Mouse (Mus musculus) c-Kit-negative CD71-positive TER-119-positive erythroid progenitor cells, embryonic 14.5 days (primary cell): ENCODE results near the gene Srd5a1.
"Not testable (repeated sequence)": the region's sequence is repeated elsewhere in the genome, so short reads cannot be mapped to it uniquely, and the experiment has no call there.

Experiments used
- DNase-seq: peaks from one replicate; pipeline ENCODE4 v3.0.0-alpha.2; 2013; ENCODE audit warnings: low read depth, low spot score

The Srd5a1 gene

DNA sequence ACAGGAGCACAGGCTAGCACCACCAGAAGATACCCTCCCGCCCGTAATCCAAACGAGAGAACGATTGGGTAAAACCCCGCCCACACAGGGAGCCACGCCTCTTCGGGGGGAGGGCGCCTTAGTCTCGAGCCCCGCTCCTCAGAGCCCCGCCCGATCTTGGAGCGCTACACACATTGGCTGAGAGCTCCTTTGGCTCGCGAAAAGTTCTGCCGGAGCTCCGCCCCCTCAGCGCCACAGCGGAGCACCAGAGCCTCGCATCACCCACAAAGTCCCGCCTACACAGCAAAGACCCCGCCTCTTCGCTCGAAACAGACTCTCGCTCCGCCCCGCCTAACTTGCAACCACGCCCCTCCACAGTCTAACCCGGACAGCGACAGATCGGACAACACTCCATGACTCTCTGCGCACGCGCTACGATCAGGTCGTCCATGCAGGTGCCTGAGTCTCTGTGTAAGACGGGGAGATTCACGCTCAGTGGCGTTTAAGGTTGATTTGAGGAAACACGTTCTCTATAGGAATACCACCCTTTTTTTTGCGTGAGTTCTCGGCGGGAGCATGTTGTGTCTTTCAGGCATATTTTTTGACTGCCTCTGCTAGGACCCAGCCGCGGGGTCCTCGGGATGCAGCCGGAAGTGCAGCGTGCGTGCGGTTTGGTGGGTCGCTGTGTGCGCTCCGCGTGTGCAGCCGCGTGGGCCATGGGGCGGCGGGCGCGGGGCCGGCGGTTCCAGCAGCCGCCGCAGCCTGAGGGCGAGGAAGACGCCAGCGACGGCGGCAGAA, at the start of gene Srd5a1:
Srd5a1 (minus strand) TSS at position 45 of the 777 bp plus-strand sequence.
- DNase-seq, result peak; percentile 98

DNA sequence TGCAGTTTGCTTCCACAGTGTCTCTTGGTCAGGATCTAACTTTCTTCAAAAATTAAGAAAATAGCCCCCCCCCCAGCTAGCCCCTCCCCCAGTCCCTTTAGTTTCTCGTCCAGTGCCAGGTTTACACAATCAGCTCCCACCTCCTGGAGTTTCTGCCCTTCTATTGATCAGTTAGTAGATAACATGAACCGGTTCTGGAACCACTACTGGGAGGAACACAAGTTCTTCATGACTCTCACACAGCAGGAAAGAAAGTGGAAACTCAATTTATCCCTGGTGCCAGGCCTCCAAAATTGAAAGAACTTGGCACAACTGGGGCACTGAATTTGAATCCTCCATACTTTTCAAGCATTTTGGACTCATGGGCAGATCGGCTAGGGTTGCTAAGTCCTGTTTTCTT, 43.3 kb upstream of the Srd5a1 start:
- no peak for DNase-seq

DNA sequence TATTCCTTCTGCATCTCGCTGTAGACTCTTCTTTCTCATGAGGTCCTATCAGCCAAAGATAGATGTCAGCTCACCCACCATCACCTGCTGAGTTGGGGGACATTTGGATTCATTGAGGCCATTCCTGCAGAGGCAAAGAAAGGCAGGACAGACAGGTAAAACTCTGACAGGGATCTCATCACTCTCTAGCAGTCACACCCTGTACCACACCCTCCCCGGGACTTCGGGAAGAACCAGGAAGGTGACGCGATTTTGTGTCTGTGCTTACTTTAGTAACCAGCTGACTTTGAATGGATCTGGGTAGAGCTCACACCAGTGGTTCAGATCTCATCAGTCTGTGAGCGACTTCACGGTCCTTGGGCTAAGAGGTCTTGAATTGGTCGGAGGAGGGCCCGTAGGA, 35.2 kb upstream of the Srd5a1 start:
- no peak for DNase-seq

DNA sequence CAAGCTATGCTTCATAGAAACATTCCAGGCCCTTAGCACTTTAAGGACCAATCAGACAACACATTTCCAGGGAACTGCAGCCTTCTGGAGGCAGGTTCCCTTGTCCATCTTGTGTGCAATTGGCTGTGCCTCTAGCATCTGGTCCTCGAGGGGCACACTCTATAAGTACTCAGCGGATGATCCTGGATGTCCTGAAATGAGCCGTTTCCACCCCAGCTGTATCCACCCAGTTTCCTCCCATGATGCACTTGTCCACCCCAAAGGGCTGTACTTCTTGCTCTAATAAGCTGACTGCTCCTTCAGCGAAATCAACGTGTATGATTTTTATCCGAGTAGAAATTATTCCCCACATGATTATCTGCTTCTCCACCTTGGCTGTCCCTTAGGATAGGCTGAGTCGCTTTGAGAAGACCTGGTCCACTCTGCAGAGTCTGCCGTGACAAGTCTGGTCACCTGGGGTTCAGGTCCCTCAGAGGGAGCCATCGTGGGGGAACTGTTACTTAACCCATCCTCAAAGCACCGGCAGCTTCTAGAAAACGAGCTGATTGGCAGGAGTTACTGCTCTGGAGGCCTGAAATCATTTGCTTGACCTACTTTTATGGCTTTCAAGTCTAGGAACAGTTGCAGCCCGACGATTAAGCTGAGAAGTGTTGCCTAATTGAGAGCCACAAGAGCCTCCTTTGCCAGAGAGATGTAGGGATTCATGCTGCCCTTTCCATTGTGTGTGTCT, 34.6 kb upstream of the Srd5a1 start:
- DNase-seq, result no peak

DNA sequence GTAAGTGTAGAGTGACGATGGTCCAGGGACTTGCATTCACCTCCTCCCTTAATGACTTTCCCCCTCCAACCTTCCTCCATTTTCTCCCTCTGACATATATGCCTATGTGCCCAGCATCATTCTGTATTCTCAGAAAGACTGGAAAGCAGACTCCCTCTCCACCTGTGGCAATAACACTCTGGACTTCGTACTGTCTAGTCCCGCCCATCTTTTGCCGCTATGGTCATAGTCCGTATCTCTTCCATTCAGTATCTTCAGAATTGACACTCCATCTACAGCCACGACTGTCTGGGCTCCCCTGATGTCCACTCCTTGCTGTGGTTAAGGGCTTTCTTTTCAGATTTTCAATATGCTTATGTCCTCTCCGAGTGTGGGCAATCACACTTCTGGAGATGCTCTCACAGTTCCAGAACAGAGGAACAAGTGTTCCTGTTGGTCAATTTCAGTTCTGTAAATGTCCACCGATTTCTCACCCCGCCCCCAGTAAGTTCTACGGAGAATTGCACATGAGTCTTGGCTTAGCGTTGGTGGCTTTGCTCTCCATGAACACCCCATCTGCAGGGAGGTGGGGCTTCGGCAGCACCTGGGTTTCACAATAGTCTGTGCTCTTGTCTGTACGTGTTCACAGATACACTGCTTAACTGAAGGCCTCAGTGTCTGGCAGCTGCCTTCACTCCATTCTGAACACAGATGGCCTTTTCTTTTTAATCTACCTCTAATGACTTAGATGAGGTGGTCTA, 33.4 kb upstream of the Srd5a1 start:
- no peak for DNase-seq

DNA sequence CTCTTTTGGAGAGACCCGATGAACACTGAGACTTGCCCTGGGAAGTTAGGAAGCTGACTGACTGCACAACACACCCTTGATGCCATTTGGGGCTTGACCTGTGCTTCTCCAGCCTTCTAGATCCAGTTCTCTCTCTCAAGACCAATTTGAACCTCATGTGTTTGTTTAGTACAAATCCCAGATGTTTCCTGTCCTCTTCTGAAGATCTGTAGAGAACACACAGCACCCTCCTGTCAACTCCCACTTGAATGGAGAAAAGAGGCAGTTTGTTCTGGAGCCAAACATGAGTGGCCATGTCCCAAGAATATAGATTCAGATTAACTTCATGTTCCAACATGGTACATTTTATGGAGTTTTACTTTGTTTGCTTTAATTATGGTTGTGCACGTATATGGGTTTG, 32.7 kb upstream of the Srd5a1 start:
- no peak for DNase-seq

DNA sequence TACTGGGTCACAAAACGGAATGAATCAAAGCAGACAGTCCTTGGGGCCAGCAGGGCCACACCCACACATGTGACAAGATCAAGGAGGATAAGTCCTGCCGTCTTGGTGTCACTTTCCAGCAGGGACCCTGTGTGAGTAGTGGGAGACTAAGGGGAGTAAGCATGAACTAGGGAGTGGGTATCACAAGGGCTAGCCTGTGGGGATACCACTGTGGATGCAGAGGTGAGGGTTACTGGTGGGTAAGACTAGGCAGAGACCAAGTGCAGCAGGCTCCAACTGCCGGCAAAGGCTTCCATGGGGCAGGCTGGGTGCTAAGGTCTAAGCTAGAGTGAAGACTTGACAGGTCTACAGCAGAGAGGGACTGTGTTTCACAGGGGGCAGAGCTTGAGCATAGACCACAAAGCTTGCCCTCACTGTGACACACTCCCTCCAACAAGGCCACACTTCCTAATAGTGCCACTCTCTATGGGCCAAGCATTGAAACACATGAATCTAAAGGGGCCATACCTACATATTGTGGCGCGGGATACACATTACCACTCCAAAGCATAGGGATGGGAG, 31.5 kb upstream of the Srd5a1 start:
- DNase-seq, result no peak

DNA sequence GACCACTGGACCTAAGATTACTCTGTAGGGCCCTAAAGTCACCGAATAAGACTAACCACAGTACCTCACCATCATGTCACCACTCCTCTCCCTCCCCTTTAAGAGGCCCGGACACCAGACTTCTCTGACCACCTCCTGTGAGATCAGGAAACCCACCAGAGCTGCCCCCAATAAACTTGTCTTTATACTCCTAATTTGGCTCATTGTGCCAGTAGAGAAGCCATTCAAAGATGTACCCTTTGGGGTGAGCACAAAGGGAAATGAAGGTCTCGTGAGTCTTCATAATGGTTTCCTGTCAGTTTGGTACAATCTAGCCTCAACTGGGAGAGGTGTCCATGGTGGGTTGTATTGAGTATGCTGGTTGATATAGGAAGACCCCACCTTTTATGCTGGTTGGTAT, 29.8 kb upstream of the Srd5a1 start:
- DNase-seq, result no peak

DNA sequence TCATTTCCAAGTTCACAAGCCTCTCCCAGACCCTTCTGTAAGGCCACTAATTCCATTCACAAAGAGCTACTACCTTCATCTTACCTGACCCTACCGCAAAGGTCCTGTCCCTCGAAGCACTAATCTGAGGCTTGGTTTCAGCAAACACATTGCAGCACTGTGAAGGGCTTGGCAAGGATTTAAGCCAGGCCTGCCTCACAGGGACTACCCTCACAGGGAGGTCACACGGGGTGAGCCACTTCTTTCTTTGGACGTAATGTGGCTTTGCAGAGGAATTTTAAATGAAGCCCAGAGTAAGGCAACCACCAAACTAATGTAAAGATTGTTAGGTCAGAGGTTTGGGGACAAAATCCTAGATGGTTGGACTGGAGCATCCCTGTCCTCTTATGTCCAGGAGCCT, 29.3 kb upstream of the Srd5a1 start:
- no peak for DNase-seq

DNA sequence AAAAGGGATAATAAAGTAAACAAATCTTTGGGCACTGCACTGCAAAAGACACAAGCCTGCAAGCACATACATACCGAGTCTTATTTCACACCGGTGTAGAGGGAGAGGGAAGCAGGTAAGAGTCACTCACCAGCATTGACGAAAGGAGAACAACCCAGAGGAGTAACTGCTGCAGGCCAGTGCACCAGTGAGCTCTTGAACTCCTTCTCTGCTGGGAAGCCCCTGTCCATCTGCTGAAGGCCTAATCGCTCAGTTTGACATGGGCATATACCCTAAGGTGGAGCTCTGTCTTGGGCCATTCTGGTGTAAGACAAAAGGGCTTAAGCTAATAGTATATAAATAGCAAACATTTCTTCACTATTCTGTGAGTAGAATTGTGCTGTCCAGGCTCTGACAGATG, 28.9 kb upstream of the Srd5a1 start:
- DNase-seq, result no peak

DNA sequence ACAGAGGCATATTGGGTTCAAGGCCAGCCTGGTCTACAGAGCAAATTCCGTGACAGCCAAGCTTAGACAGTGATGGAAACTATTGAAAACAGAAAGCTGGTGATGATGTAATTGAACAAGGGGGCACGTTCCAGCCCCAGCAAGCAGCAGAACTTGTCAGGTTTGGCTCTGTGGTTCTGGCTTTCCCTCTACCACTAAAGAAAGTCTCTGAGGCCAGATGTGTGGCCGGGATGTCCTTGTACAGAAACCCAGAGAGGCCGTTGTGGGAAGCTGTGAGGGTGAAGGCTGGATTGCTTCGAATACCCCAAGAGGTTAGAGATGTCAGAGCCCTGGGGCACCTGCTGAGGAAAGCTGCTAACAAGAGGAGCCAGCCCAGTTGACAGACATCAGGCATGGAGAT, 28.0 kb upstream of the Srd5a1 start:
- no peak for DNase-seq

DNA sequence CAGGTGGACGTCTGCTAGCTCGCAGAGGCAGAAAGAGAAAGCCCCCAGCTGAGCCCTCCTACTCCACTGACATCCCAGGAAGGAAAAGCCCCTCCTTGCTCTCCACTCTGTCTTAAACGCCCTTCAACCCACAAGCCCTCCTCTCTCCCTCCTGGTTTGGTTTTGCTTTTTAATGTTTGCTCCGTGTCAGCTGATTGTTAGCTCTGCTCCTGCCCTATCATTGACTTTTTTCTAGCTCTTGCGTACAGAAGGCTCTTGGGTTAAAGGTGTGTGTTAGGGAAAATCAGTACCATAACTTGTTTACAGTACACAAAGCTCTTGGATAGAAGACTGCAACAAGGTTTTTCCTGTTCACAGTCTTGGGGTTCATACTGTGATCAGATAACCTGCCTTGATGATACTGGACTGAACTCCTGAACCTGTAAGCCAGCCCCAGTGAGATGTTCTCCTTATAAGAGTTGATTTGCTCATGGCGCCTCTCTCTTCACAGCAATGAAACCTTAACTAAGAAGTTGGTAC, 26.9 kb upstream of the Srd5a1 start:
- no peak for DNase-seq

DNA sequence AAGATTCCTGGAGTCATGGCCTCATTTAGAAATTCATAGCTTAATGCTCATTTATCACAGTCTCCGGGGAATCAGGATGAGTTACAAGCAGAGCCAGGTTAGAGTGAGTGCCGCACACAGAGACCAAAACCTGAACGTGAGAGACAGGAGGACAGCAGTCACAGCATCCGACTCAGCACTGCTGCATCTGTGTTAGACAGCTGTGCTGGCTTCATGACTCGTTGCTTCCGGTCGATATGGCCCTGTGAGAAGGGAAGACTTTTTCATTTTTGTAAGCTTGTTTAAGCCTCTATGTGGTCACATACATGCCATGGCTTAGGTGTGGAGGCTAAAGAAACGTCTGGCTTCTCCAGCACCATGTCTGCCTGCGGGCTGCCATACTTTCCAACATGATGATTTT, 26.4 kb upstream of the Srd5a1 start:
- DNase-seq, result no peak

DNA sequence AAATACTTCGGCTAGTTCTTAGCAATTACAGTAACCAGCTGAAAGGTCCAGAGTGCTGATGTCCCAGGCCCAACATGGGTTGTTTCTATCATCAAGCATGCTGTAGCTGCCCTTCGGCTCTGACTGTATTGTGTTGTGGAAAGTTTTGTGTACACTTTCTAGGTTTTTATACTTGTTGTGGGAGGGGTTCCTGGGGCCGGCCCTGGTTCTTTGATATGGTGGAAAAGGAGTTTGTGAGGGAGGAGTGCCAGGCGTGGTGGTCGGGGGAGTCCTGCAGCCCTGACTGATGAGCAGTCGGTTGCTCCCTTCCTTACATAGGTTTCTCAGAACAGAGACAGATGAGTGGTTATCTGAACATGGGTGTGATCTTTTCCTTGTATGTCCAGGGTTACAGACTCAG, 25.6 kb upstream of the Srd5a1 start:
- no peak for DNase-seq

DNA sequence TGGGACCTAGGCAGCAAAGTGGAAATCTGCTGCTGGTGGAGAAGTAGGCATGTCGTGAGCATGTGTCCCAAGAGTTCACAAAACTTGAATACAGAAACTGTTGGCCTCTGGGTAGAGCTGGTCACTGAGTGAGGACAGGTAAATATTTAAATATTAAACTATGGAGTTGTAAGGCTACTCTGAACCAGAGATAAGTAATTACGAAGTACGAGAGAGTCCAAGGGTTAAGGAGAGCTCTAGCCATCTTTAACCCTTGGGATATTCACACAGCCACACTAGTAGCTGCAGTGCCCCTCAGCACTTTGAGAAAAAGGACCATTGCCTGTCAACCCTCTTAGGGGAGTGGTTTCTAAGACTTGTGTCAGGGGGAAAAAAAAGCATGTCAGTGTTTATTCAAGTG, 25.1 kb upstream of the Srd5a1 start:
- no peak for DNase-seq

DNA sequence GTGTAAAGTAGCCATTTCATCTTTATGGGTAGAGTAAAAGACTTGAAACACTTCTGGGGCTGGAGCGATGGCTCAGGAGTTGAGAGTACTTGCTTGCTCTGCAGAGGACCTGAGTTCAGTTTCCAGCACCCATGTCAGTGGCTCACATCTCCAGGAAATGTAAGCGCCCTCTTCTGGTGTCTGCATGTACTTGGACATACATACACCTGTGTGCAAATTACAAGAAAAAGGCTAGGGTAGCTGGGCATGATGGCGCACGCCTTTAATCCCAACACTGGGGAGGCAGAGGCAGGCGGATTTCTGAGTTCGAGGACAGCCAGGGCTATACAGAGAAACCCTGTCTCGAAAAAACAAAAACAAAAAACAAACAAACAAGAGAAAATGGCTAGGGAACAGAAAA, 24.6 kb upstream of the Srd5a1 start:
- DNase-seq, result not testable (repeated sequence)

DNA sequence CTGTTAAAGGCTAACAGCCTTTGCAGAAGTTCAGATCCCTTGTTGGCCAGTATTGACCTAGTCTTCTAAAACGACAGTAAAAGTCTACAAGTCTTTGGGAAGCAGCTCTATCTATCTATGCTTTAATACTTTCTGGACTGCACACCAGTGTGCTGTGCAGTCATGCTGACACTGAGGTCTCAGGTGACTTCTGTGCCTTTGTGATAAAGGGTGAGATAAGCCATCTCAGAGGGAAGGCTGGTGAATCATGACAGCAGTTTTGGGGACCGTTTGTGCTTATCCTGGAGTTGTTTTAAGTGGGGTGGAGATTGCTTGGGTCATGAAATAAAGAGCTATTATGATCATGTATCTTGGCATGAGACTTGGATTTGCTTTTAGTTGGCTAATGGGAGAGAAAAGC, 22.7 kb upstream of the Srd5a1 start:
- no peak for DNase-seq

DNA sequence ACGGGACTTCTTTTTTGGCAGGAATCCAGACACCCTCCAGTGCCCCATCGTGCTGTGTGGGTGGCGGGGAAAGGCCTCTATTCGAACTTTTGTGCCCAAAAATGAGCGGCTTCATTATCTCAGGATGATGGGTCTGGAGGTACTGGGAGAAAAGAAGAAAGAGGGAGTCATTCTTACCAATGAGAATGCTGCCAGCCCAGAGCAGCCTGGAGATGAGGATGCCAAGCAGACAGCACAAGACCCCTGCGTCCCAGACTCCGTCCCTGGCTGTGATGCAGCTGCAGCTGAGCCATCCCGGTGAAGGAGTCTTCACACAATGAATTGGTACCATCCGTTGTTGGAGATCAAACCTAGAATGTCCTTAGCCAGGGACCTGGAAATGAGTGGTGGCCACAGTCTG, 22.3 kb upstream of the Srd5a1 start:
- no peak for DNase-seq

DNA sequence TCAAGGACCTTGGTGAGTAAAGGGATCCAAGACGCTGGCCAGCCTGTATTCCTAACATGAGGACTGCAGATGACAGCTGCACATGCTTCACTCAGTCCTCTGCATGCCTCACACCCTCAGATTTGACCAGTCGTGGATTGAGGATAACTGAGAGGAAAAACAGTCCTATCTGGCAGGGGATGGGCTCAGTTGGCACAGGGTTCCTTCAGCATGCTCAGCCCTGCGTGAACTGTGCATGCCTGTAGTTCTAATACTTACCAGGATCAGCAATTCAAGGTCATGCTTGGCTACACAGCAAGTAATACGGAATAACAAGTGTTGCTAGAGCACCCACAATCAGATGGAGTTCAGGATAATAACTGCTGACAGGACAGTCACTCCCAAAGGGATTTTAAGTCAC, 20.4 kb upstream of the Srd5a1 start:
- no peak for DNase-seq

DNA sequence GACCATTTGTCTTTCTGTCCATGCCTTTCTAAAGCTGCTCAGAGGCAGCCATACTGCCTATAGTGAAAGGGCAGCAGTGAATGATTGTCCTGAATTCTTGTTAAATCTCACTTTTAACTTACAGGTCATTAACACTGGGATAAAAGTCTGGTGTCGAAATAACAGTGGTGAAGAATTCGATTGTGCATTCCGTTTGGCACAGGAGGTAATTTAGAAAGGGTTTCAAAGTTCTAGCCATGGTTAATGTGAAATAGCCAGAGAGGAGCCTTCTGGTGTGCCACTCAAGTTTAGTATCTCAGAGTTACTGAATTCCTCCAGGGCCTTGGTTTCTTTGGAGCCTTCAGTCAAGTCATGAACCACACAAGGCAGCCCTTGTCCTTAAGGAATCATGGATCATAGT, 19.9 kb upstream of the Srd5a1 start:
- no peak for DNase-seq

DNA sequence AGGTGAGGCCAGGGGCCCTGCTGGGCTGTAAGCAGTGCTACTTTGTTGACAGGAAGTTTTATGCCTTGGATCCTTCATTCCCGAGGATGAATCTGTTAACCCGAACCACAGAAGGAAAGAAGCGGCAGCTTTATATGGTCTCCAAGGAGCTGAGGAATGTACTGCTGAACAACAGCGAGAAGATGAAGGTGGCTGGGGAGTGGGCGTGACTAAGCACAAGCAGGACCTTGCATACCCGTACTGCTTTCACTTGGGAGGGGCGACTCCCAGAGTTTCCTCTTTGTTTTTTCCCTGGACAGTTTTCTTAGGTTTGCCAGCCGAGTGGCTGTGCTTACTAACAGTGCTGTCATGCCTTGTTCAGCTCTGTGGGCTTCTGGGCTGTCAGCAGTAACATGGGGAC, 19.3 kb upstream of the Srd5a1 start:
- no peak for DNase-seq

DNA sequence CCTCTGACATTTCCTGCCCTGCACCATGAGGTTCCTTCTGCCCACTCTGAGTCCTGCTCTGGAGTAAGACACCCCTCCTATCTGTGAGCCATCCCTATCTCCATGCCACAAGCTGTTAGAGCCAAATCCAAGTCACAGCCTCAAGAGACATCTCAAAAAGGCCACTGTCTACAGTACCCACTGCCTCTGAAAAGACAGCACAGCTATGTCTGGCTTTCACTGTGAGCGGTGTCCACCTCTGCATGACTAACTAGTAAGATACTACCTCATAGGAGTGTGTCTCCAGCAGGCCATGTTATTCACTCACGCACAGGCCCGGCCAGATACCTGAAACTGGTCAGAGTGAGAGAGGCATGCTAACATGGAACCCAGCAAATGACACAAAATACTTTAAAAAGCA, 16.7 kb upstream of the Srd5a1 start:
- no peak for DNase-seq
